Mouse (Mus musculus) midbrain, postnatal 0 days (tissue): ENCODE results near the gene Cbx5. TPM values are rescaled to one million over a fixed set of nuclear protein-coding genes. Genes with fewer than 3 reads are reported as not detected.

Experiments
- ATAC-seq: fragments of 200-750 bp; cut with Nextera tagmentation; 2 replicates; pipeline ENCODE4 v1.8.0; 2017; ENCODE audit warnings: moderate number of reproducible peaks, mild to moderate bottlenecking, moderate TSS enrichment, moderate library complexity; ENCODE audit not compliant: low FRiP score
- DNase-seq: peaks from one replicate; pipeline ENCODE4 v3.0.0-alpha.2; 2015; ENCODE audit warnings: low spot score
- H3K27ac ChIP-seq: fragments of 300-500 bp; sonication (generic); 2 replicates; pipeline ENCODE4 v1.5.1; 2014; ENCODE audit warnings: low read depth, mild to moderate bottlenecking, low read length, mixed read lengths
- H3K27me3 ChIP-seq: fragments of 300-500 bp; sonication (generic); 2 replicates; pipeline ENCODE4 v1.6.1; 2014; ENCODE audit warnings: low read length, control low read depth, mixed read lengths; ENCODE audit not compliant: insufficient read depth
- H3K36me3 ChIP-seq: fragments of 300-500 bp; sonication (generic); 2 replicates; pipeline ENCODE4 v1.6.1; 2014; ENCODE audit warnings: low read length, control low read depth, mixed read lengths; ENCODE audit not compliant: insufficient read depth
- H3K4me1 ChIP-seq: fragments of 300-500 bp; sonication (generic); 2 replicates; pipeline ENCODE4 v1.6.1; 2014; ENCODE audit warnings: mild to moderate bottlenecking, control low read depth, antibody characterized with exemption, low read length, mixed read lengths; ENCODE audit not compliant: insufficient read depth
- H3K4me2 ChIP-seq: fragments of 300-500 bp; sonication (generic); 2 replicates; pipeline ENCODE4 v1.6.1; 2014; ENCODE audit warnings: low read depth, mild to moderate bottlenecking, low read length, mixed read lengths; ENCODE audit not compliant: poor library complexity, severe bottlenecking
- H3K4me3 ChIP-seq: fragments of 300-500 bp; sonication (generic); 2 replicates; pipeline ENCODE4 v1.5.1; 2014; ENCODE audit warnings: low read depth, mild to moderate bottlenecking, low read length, moderate library complexity
- H3K9ac ChIP-seq: fragments of 300-500 bp; sonication (generic); replicated peaks from 2 replicates; pipeline ENCODE4 v1.6.1; 2014; ENCODE audit warnings: mild to moderate bottlenecking, low read length, moderate library complexity, mixed read lengths; ENCODE audit not compliant: poor library complexity, severe bottlenecking
- H3K9me3 ChIP-seq: fragments of 300-500 bp; sonication (generic); 2 replicates; pipeline ENCODE4 v1.6.1; 2016; ENCODE audit warnings: low read length, control low read depth
- CTCF ChIP-seq: IDR thresholded peaks from 2 replicates; pipeline ENCODE4 v1.5.1; 2016; ENCODE audit warnings: antibody characterized with exemption, mild to moderate bottlenecking
- WGBS: fragments of 180-500 bp; shearing (Covaris S2); extraction: QIAGEN DNeasy Blood & Tissue Kit; methylation state at CpG from one replicate; pipeline ENCODE4 v1.1.7; 2014; 5-methylcytosine and 5-hydroxymethylcytosine counted together
- polyA plus RNA-seq: library from polyadenylated mRNA; unstranded; fragments of >200 nt; fragmentation: Nextera tagmentation; extraction: Ambion mirVana; gene quantifications from 2 replicates; pipeline ENCODE4 v1.2.1, GENCODE M21; 2015
- total RNA-seq: library from RNA; depleted of rRNA; stranded (reverse); fragments of >200 nt; gene quantifications from 2 replicates; pipeline ENCODE4 v1.2.3, GENCODE M21; 2014

Cbx5 gene
- total and polyA plus RNA-seq, 2 experiments from 2014 or later = 106 to 190 TPM

GRCm38 (mm10) chr15:103190531-103191462 lies 48.8 kb downstream of the Cbx5 start:
- DNase-seq (peak; percentile 74), ATAC-seq (no peak)
- Histone ChIP-seq H3K27me3 (no peaks in the 10 kb centered on the region), H3K9ac (no peak overlapping the region), H3K9me3 (no peaks in the 10 kb centered on the region), H3K27ac (no peak overlapping the region), H3K4me2 (no peak overlapping the region), H3K4me3 (no peak overlapping the region), H3K4me1 (no peaks in the 10 kb centered on the region), H3K36me3 (0 out of 2 replicates have a peak, but pooled peaks cover 7% of the 10 kb centered on the region)
- peak; percentile 80 for TF ChIP-seq CTCF
- WGBS = 66% methylated on average over 10 of the region's 10 CpGs

- no peak for TF ChIP-seq CTCF
- Histone ChIP-seq H3K9me3 (no peaks in the 10 kb centered on the region), H3K4me1 (no peaks in the 10 kb centered on the region), H3K4me2 (no peak overlapping the region), H3K4me3 (no peak overlapping the region), H3K36me3 (0 out of 2 replicates have a peak, but pooled peaks cover 7% of the 10 kb centered on the region), H3K27me3 (no peaks in the 10 kb centered on the region), H3K9ac (no peak overlapping the region), H3K27ac (no peak overlapping the region)
- ATAC-seq (no peak), DNase-seq (no peak)
- 75% methylated on average over 7 of the region's 7 CpGs for WGBS
Observed at GRCm38 (mm10) chr15:103190083-103190482, 49.5 kb downstream of the Cbx5 start.

- Histone ChIP-seq H3K4me2 (no peak overlapping the region), H3K9me3 (no peaks in the 10 kb centered on the region), H3K27ac (no peak overlapping the region), H3K36me3 (0 out of 2 replicates have a peak, but pooled peaks cover 2% of the 10 kb centered on the region), H3K27me3 (no peaks in the 10 kb centered on the region; the same call in 1 of the 2 replicates), H3K4me3 (no peak overlapping the region), H3K9ac (no peak overlapping the region; the same call in 1 of the 2 replicates), H3K4me1 (peaks cover 8% of the 10 kb centered on the region; the same call in 1 of the 2 replicates)
- WGBS = 79% methylated on average over 6 of the region's 6 CpGs
- no peak for ATAC-seq
- no peak for DNase-seq
- no peak for TF ChIP-seq CTCF
Observed at GRCm38 (mm10) chr15:103187803-103188202, 51.8 kb downstream of the Cbx5 start.

- peaks cover 4% of the 10 kb centered on the region; the same call in 1 of the 2 replicates for H3K27me3 ChIP-seq
- no peaks in the 10 kb centered on the region for H3K9me3 ChIP-seq
- H3K4me2 ChIP-seq = no peak overlapping the region
- WGBS = 48% methylated on average over 19 of the region's 19 CpGs
- DNase-seq (peak; percentile 82), ATAC-seq (no peak)
- H3K4me1 ChIP-seq = peaks cover 8% of the 10 kb centered on the region; the same call in 1 of the 2 replicates
- H3K27ac ChIP-seq = no peak overlapping the region
- 0 out of 2 replicates have a peak, but pooled peaks cover 2% of the 10 kb centered on the region for H3K36me3 ChIP-seq
- no peak overlapping the region for H3K9ac ChIP-seq
- H3K4me3 ChIP-seq = no peak overlapping the region
- peak; percentile 80 for TF ChIP-seq CTCF
Observed at GRCm38 (mm10) chr15:103185462-103186198, 54.0 kb downstream of the Cbx5 start.

GRCm38 (mm10) chr15:103183651-103184610 lies 55.7 kb downstream of the Cbx5 start:
- H3K4me1 ChIP-seq = peaks cover 8% of the 10 kb centered on the region; the same call in 1 of the 2 replicates
- H3K9me3 ChIP-seq = no peaks in the 10 kb centered on the region
- peaks cover 18% of the 10 kb centered on the region for H3K27me3 ChIP-seq
- TF ChIP-seq CTCF = peak; percentile 45
- no peak for DNase-seq
- ATAC-seq = no peak; the same call in 1 of the 2 replicates
- peak overlapping the region; percentile 27 for H3K4me3 ChIP-seq
- no peaks in the 10 kb centered on the region for H3K36me3 ChIP-seq
- peak overlapping the region; percentile 19; the same call in 1 of the 2 replicates for H3K9ac ChIP-seq
- H3K27ac ChIP-seq = no peak overlapping the region
- 13% methylated on average over 25 of the region's 25 CpGs for WGBS
- H3K4me2 ChIP-seq = peak overlapping the region; percentile 56
